Mouse (Mus musculus) intestine, embryonic 16.5 days (tissue): ENCODE data around the gene Atp1b2. TPM values are rescaled to one million over a fixed set of nuclear protein-coding genes. Genes with fewer than 3 reads are reported as not detected.
A peak's percentile ranks its signal among the peaks of the same experiment; 100 is the strongest.

Source experiments
- ATAC-seq: fragments of 200-750 bp; cut with Nextera tagmentation; 2 replicates; pipeline ENCODE4 v1.8.0; 2017; ENCODE audit warnings: moderate TSS enrichment, moderate library complexity
- H3K27ac ChIP-seq: fragments of 300-500 bp; sonication (generic); 2 replicates; pipeline ENCODE4 v1.5.1; 2014; ENCODE audit warnings: mild to moderate bottlenecking, low read length
- H3K27me3 ChIP-seq: fragments of 300-500 bp; sonication (generic); replicated peaks from 2 replicates; pipeline ENCODE4 v1.6.1; 2014; ENCODE audit warnings: low read length, control low read depth, mixed read lengths; ENCODE audit not compliant: control insufficient read depth, insufficient read depth
- H3K36me3 ChIP-seq: fragments of 300-500 bp; sonication (generic); 2 replicates; pipeline ENCODE4 v1.6.1; 2014; ENCODE audit warnings: low read length, control low read depth; ENCODE audit not compliant: control insufficient read depth, insufficient read depth
- H3K4me1 ChIP-seq: fragments of 300-500 bp; sonication (generic); 2 replicates; pipeline ENCODE4 v1.6.1; 2014; ENCODE audit warnings: low read length, control low read depth, mixed read lengths; ENCODE audit not compliant: control insufficient read depth, insufficient read depth
- H3K4me2 ChIP-seq: fragments of 300-500 bp; sonication (generic); 2 replicates; pipeline ENCODE4 v1.6.1; 2014; ENCODE audit warnings: low read depth, low read length, control low read depth
- H3K4me3 ChIP-seq: fragments of 300-500 bp; sonication (generic); 2 replicates; pipeline ENCODE4 v1.5.1; 2014; ENCODE audit warnings: mild to moderate bottlenecking, low read length
- H3K9ac ChIP-seq: fragments of 300-500 bp; sonication (generic); 2 replicates; pipeline ENCODE4 v1.6.1; 2014; ENCODE audit warnings: low read depth, low read length
- H3K9me3 ChIP-seq: fragments of 300-500 bp; sonication (generic); 2 replicates; pipeline ENCODE4 v1.6.1; 2016; ENCODE audit warnings: low read length, control low read depth; ENCODE audit not compliant: control insufficient read depth
- WGBS: fragments of 180-500 bp; shearing (Covaris S2); extraction: QIAGEN DNeasy Blood & Tissue Kit; methylation state at CpG from one replicate; pipeline ENCODE4 v1.1.7; 2014; 5-methylcytosine and 5-hydroxymethylcytosine counted together
- polyA plus RNA-seq: library from polyadenylated mRNA; unstranded; fragments of >200 nt; fragmentation: Nextera tagmentation; extraction: Ambion mirVana; gene quantifications from 2 replicates; pipeline ENCODE4 v1.2.1, GENCODE M21; 2015

Atp1b2 gene
- polyA plus RNA-seq, 1 experiment from 2014 or later: 6.6 TPM

DNA sequence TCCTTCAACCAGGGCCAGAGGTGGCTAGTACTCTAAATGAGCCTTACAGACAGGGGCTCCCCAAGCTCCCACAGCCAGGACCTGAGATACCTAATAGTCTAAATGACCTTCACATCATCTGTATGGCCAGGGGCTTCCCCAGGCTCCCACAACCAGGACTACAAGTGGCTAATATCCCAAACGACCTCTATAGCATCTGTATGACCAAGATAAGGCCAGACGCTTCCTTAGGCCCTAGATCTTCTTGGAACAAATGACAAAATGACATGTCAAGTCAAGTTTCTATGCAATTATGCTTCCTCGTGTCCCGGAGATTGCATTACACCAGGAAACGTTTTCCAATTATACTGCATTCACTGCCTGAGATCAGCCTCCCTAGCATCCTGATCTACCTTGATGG, 29.4 kb downstream of the Atp1b2 start:
- no peak for ATAC-seq
- 73% methylated on average over 5 of the region's 5 CpGs for WGBS

GRCm38 (mm10) chr11:69575220-69575619, 30.5 kb downstream of the Atp1b2 start:
- ATAC-seq: no peak
- Histone ChIP-seq H3K9ac (no peak overlapping the region), H3K27me3 (no peaks in the 10 kb centered on the region), H3K27ac (no peak overlapping the region), H3K4me3 (no peak overlapping the region), H3K4me2 (no peak overlapping the region), H3K4me1 (peaks cover 18% of the 10 kb centered on the region), H3K36me3 (0 out of 2 replicates have a peak, but pooled peaks cover 3% of the 10 kb centered on the region), H3K9me3 (no peaks in the 10 kb centered on the region)
- WGBS: 56% methylated on average over 3 of the region's 3 CpGs

More for the DNA sequence above, 29.4 kb downstream of the Atp1b2 start:
- no peak overlapping the region for H3K9ac ChIP-seq
- no peaks in the 10 kb centered on the region for H3K27me3 ChIP-seq
- no peak overlapping the region for H3K4me2 ChIP-seq
- peaks cover 18% of the 10 kb centered on the region for H3K4me1 ChIP-seq
- H3K9me3 ChIP-seq: no peaks in the 10 kb centered on the region
- no peak overlapping the region for H3K27ac ChIP-seq
- H3K4me3 ChIP-seq: no peak overlapping the region
- 0 out of 2 replicates have a peak, but pooled peaks cover 3% of the 10 kb centered on the region for H3K36me3 ChIP-seq

DNA sequence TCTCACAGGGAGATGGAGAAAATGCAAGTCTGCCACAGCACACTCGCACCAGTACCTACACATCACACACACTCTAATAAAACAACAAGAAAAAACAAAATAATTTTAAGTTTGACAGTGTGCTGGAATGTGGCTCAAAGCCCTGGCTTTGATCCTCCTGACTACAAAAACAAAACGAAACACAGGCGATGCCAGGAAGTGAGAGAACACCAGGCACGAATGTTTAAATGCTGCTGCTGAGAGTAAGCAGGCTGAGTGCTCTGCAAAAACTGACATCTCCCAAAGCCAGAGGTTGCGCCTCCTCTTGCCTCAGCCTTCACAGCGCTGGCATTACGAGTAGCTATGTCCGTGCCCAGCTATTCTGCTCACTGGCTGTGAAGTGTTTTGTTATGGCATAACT, 40.6 kb downstream of the Atp1b2 start:
- H3K27me3 ChIP-seq: no peaks in the 10 kb centered on the region
- no peak overlapping the region for H3K4me3 ChIP-seq
- no peak for ATAC-seq
- H3K9ac ChIP-seq: no peak overlapping the region
- H3K4me1 ChIP-seq: no peaks in the 10 kb centered on the region
- peaks cover 15% of the 10 kb centered on the region for H3K36me3 ChIP-seq
- no peaks in the 10 kb centered on the region for H3K9me3 ChIP-seq
- no peak overlapping the region for H3K27ac ChIP-seq
- no peak overlapping the region for H3K4me2 ChIP-seq
- WGBS: 66% methylated on average over 8 of the region's 8 CpGs

- Histone ChIP-seq H3K27me3 (no peaks in the 10 kb centered on the region), H3K4me3 (no peak overlapping the region), H3K9ac (no peak overlapping the region), H3K36me3 (peaks cover 15% of the 10 kb centered on the region), H3K4me1 (peaks cover under 1% of the 10 kb centered on the region; the same call in 1 of the 2 replicates), H3K4me2 (no peak overlapping the region), H3K27ac (no peak overlapping the region), H3K9me3 (no peaks in the 10 kb centered on the region)
- WGBS: 57% methylated on average over 3 of the region's 3 CpGs
- no peak for ATAC-seq
Observed at GRCm38 (mm10) chr11:69564391-69564790, 41.4 kb downstream of the Atp1b2 start.

DNA sequence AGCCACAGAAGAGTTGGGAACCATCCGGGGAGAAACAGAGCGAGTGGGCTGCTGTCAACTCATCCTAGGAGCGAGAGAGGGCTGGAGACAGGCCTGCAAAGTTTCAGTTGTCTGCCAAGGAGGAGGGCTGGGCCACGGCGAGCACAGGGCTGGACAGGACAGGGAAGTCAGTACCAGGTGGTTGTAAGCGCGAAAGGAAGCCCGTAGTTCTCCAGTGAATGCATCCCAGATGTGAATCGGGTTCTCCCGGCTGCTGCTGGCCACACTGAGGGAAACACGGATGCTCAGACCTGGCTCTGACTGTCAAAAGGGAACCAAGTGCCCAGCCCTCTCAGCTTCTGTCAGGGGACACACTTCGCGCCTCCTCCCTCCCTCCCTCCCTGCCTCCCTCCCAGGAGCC, 42.4 kb downstream of the Atp1b2 start:
- no peaks in the 10 kb centered on the region for H3K27me3 ChIP-seq
- 74% methylated on average over 13 of the region's 13 CpGs for WGBS
- no peak overlapping the region for H3K4me2 ChIP-seq
- H3K9me3 ChIP-seq: no peaks in the 10 kb centered on the region
- H3K9ac ChIP-seq: 0 out of 2 replicates have a peak overlapping the region, but pooled peaks have one; percentile 19
- peaks cover 10% of the 10 kb centered on the region for H3K4me1 ChIP-seq
- no peak overlapping the region for H3K4me3 ChIP-seq
- no peak for ATAC-seq
- no peak overlapping the region for H3K27ac ChIP-seq
- peaks cover 15% of the 10 kb centered on the region for H3K36me3 ChIP-seq

GRCm38 (mm10) chr11:69560896-69561854, 44.6 kb downstream of the Atp1b2 start:
- no peak for ATAC-seq
- Histone ChIP-seq H3K4me2 (peak overlapping the region; percentile 86; the same call in 1 of the 2 replicates), H3K4me1 (peaks cover 10% of the 10 kb centered on the region), H3K27me3 (no peaks in the 10 kb centered on the region), H3K36me3 (peaks cover 15% of the 10 kb centered on the region), H3K27ac (no peak overlapping the region), H3K9me3 (no peaks in the 10 kb centered on the region), H3K4me3 (no peak overlapping the region), H3K9ac (peak overlapping the region; percentile 11; the same call in 1 of the 2 replicates)
- 40% methylated on average over 16 of the region's 16 CpGs for WGBS

DNA sequence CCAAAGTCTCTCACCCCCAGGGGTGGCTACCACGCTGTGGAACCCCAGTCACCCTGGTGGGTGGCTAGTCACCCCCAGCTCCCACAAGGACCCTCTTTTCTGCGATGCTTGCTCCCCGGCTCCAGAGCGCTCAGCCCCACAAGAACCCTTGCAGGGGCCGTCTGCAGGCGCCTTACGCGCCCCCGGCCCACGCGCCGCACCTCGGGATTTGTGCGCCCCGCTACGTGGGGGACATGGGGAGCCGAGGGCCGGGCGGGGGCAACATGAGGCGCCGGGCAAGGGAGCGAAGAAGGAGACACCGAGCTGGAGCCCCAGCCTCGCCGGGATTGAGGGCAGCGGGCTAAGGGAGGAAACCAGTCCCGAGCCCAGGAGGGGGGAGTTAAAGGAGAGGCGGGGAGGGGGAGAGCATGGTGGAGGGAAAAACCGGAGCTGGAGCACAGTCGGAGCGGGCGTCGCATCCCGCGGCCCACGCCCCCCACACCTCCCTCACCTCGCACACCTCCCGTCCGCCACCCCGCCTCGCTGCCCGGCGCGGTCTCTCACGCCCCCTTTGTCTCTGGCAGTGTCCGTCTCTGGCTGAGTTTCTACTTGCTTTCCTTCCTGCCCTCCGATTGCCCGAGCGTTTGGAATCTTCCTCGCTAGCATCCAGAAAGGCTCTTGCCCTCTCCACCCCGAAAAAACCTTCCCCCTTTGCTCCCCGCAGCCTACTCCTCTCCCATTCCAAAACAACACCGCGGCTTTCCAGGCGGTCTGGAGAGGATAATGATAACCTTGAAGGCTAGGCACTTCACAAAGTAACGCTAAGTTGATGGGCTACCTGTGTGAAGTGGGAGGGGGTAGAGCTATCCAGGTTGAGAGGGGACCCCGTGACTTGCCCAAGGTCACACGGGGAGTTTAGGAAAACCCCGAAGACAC, 45.6 kb downstream of the Atp1b2 start, which contains the start of gene Efnb3:
Gene Efnb3, minus strand, starts transcription at position 355 of the 915 bp plus-strand sequence.
- Histone ChIP-seq H3K27me3 (no peaks in the 10 kb centered on the region), H3K27ac (no peak within 1 kb of the TSS; the same call in 1 of the 2 replicates), H3K36me3 (peaks cover 15% of the 10 kb centered on the region), H3K4me2 (peak within 1 kb of the TSS; percentile 86), H3K9ac (peak within 1 kb of the TSS; percentile 85), H3K4me1 (peaks cover 10% of the 10 kb centered on the region), H3K4me3 (peak within 1 kb of the TSS; percentile 56), H3K9me3 (no peaks in the 10 kb centered on the region)
- ATAC-seq: peak; percentile 50
- 3% methylated on average over 57 of the region's 59 CpGs for WGBS

DNA sequence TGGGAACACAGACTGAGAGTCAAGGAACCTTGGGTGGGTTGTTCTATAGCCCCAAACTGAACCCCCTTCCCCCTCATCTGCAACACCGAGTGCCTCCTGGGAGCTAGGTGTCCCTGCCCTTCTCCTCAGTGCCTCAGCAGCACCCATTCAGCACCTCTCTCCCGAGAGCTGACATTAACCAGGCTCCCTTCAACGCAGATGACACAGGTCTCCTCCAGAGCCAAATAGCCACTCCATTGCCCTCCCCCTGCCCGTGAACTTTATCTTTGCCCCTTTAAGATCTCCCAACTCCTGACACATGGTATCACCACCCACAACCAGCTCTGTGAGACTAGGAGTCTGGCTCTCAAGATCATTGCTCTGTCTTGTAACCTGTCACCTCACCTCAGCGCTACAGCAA, 46.6 kb downstream of the Atp1b2 start:
- ATAC-seq: peak; percentile 12; the same call in 1 of the 2 replicates
- peak overlapping the region; percentile 56 for H3K4me3 ChIP-seq
- 14% methylated on average over 5 of the region's 5 CpGs for WGBS

GRCm38 (mm10) chr11:69558756-69559155, 47.0 kb downstream of the Atp1b2 start:
- 21% methylated on average over 6 of the region's 6 CpGs for WGBS
- no peak for ATAC-seq
- peak overlapping the region; percentile 85; the same call in 1 of the 2 replicates for H3K9ac ChIP-seq
- H3K27me3 ChIP-seq: no peaks in the 10 kb centered on the region
- H3K36me3 ChIP-seq: peaks cover 15% of the 10 kb centered on the region
- peak overlapping the region; percentile 56 for H3K4me3 ChIP-seq
- peaks cover 10% of the 10 kb centered on the region for H3K4me1 ChIP-seq
- H3K9me3 ChIP-seq: no peaks in the 10 kb centered on the region
- H3K4me2 ChIP-seq: peak overlapping the region; percentile 86
- H3K27ac ChIP-seq: no peak overlapping the region

More for the DNA sequence above, 46.6 kb downstream of the Atp1b2 start:
- Histone ChIP-seq H3K27me3 (no peaks in the 10 kb centered on the region), H3K9ac (peak overlapping the region; percentile 85; the same call in 1 of the 2 replicates), H3K36me3 (peaks cover 15% of the 10 kb centered on the region), H3K4me1 (peaks cover 10% of the 10 kb centered on the region), H3K4me2 (peak overlapping the region; percentile 86), H3K9me3 (no peaks in the 10 kb centered on the region), H3K27ac (no peak overlapping the region)
